Mouse (Mus musculus): ENCODE results near the gene Hspb9.

Hspb9 gene

GRCm38 (mm10) chr11:100759611-100760233 is 46.1 kb downstream of the Hspb9 start, which contains the start of gene Kcnh4:
TSS of gene Kcnh4 (minus strand) at chr11:100759942.
- DNase-seq (ENCODE audit: low read depth), result no peak

- peak; percentile 84 for DNase-seq (ENCODE audit: low read depth)
These were observed 47.9 kb downstream of the Hspb9 start for GRCm38 (mm10) chr11:100761547-100762045.

- DNase-seq (ENCODE audit: low read depth), result no peak
These were observed 49.2 kb downstream of the Hspb9 start, which contains the start of gene Hcrt for GRCm38 (mm10) chr11:100762831-100763230. TSS of gene Hcrt (minus strand) at chr11:100762931.
